Mouse (Mus musculus): ENCODE data around the gene Kank4. TPM values are rescaled to one million over a fixed set of nuclear protein-coding genes. Genes with fewer than 3 reads are reported as not detected.
"Not testable (repeated sequence)": the region's sequence is repeated elsewhere in the genome, so short reads cannot be mapped to it uniquely, and the experiment has no call there.

Kank4 gene
- total RNA-seq, 2 experiments from 2014 or later = 0.52 to 0.72 TPM

DNA sequence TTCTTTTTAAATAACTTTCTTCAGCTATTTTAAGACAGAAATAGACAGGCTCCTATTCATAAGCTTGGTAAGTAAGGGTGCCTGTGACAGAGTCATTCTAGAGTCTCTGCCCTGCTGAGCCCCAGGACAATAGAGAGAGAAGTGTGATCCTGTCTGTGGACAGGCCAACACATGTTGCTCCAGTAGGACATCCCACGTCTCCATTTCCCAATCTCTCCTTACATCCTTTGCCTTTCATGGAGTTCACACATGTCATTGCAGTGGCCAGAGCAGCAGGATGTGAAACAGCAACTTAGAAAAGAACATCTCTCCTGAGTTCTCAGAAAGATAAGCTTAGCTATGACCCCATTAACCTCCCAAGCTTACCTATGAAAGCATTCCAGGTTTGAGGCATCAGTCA lies 14.4 kb upstream of the Kank4 start:
- no peak for DNase-seq

GRCm38 (mm10) chr4:98826701-98827100 lies 9.4 kb upstream of the Kank4 start:
- DNase-seq = no peak

- DNase-seq = not testable (repeated sequence)
Observed at GRCm38 (mm10) chr4:98823740-98824139, 6.4 kb upstream of the Kank4 start, which contains the start of gene I0C0044D17Rik. Gene I0C0044D17Rik (minus strand): TSS chr4:98823840.

DNA sequence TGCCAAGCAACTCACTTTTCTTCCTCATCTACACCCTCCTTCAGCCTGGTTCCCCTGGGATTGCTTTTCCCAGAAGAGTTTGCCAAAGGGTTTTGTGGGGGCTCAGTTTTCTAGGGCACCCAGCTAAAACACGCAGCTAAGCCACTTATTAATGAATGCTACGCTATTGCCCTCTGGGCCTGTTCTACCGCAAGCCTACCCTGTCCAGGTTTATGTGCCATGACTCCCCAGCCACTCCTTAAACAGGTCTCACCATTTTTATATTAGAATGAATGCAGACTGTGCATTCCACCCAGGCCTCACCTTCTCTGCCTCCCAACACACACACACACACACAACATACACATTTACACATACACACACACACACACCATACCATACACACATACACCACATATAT lies 5.7 kb upstream of the Kank4 start:
- DNase-seq = no peak

- DNase-seq = no peak
Observed at GRCm38 (mm10) chr4:98822478-98822877, 5.1 kb upstream of the Kank4 start.

DNA sequence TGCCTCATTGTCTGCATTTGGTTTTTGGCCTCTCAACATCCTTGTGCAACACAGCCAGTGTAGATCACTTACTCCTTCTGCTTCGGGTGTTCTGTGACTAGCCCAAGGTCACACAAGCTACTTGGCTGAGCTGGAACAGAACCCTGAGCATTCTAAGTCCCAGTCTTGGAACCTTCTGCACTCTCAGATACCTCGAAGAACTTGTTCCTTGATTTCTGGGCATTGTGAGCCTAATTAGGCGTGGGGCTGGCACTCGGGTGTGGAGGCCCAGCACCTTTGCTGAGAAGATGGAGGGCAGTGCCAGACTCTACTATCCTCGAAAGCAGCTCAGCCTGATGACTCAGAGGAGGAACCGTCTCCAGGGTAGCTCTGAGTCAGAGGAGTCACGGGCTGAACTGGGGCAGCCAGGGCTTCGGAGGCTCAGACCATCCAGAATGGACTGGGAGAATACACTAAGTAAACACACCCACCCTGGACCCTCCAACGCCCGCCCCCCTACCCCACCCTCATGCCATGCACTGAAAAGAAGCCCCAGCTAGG lies 1.9 kb upstream of the Kank4 start:
- no peak for DNase-seq

DNA sequence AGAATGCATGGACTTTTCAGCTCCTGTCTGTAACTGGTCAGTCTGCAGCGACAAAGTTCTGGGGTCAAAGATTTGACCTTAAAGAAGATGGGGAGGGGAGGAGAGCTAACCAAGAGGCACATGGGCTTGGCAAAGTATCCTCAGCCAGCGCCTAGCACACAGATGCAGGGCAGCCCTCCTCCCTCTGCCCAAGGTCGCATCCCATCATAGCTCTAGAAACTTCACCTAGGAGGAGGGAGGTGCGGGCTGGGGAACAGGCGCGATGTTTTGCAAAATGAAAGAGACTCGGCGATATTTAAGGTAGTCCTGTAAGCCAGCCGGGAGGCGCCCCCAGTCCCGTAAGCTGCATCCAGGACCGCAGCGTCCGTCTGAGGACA lies 542 bp downstream of the Kank4 start:
- DNase-seq = no peak

DNA sequence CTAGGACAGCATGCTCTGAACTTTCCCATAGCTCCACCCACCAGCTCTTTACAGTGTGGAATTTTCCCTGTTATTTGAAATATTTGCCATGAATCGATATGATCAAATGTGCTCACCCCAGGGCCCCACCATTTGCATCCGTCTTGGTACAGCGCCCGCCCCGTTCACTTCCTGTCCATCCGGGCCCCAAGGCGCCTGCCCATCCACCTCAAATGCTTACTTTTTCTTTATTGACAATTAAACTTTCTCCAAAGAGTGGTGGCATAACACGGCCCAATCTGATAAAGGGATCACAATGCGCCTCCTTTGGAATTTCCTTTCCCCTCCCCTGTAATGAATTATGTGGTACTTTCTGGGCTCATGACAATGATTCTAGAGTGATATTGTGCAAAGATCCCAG lies 11.0 kb downstream of the Kank4 start:
- DNase-seq = no peak

DNA sequence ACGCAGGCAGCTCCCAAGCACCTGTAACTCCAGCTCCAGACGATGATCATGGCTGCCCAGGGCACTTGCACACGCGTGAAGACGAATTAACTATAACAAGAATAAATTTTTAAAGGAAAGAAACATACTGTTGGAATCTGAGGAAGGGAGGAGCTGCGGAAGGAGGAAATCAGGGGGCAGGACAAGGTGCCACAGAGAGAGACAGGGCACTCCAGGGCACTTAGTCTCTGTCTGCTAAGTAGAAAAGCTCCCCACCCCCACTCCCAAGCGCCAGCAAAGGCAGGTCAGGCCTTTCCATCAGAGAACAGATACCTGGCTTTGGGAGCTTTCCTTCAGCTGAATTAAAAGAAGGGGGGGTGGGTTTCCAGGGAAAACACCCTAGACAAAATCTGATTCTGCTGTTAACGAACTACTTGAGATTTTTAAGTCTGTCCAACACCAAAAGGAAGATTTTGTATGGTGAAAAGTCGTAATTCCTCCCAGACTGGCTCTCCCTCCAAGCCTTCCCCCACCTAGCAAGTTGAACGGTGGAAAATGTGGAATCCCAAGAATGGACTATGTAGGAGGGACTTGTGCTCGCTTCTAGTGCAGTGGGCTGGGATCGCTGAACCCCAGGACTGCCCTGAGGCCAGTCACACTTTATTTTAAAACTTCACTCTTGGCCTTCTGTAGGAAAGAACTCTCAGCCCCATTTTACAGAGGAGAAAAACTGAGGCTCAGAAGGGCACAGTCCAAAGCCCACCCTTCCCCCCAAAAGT lies 11.9 kb downstream of the Kank4 start:
- DNase-seq = no peak

- DNase-seq = no peak
Observed at GRCm38 (mm10) chr4:98804476-98805134, 12.7 kb downstream of the Kank4 start.

DNA sequence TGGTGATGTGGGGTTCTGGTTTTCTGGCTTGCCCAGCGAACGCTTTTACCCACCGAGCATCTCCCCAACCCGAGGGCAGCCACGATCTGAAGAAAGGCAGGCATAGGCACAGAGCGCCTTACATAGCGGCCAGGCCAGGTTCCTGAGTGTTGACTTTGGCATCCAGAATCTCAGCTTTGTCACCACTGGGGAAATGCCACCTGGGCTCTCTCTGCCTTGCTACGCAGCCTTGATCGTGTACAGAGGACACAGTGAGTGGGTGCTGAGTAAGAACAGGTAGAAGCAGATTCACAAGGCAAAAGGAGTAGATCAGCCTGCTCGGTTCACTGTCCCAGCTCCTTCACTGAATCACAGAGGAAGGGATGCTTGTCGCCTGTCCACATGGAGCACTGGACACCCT lies 15.6 kb downstream of the Kank4 start:
- no peak for DNase-seq

DNA sequence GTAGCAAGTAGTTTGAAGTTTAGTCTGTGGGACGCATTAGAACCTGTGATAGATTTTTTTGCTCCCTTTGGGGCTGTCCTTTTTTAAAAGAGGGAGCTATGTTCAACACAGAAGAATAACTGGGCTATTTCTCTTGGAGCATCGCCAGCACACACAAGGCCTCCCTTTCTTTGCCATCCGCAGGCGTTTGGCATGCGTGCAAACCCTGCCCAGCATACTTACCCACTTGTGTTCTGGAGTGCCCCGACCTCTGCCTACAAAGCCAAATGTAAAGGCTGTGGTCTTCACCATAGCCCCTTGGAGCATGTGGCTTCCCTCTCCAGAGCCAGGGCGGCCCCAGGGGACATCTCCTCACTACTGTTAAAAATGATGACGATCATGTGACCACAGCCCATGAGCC lies 16.5 kb downstream of the Kank4 start:
- DNase-seq = peak in 1 of 2 experiments; percentile 4

DNA sequence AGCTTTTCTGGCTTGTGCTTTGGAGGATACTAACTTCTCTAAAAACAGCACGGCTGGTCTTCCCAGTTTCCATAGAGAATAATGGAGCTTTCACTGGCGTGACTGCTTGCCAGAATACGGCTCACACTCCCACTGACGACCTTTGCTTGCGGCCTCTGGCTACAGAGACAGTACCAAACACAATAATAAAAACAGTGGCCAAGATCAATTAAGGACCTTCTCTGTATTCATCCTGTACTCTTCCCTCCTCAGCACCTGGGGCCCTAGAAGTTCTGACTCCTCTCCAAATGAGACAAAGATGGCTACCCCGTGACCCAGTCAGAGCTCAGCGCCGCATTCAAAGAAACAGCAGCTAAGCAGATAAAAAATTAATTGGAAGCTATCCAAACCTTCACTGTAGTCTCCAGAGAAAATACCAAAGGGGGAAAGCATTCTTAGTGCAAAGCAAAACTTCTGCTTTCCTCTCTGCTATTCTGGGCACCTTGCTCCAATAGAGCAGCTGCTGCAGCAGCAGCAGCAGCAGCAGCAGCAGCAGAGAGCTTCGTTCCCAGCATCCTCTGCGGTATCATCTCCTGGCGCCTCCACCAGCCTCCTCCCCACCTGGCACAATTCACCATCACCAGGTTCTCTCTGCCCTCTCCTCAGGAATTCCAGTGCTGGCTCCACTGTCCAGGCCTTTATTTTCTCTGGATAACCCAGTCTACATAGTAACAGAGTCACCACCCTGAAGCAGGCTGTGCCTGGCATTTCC lies 20.6 kb downstream of the Kank4 start:
- peak; percentile 28 to 43 for DNase-seq

DNA sequence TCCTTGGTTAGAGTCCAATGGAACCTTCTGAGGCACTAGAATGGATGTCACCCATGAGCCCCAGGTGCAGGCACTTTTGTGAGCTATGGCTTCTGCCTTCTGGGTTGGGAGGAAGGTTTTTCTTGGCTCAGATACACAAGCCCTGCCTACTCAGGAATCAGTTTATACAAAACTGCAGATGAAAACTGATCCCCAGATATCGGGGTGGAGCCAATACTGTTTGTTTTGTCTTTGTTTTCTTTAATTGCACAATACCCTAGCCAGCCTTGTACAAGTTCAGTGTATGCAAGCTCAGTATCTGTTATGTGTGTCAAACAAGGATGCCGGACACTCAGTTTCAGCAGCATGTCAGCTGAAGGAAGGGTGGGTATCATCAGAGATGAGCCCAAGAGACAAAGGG lies 22.1 kb downstream of the Kank4 start:
- DNase-seq = no peak

GRCm38 (mm10) chr4:98793486-98793885 lies 23.9 kb downstream of the Kank4 start:
- DNase-seq = no peak

- no peak for DNase-seq
Observed at GRCm38 (mm10) chr4:98790721-98791120, 26.6 kb downstream of the Kank4 start.

- peak in 1 of 2 experiments; percentile 20 for DNase-seq
Observed at GRCm38 (mm10) chr4:98789861-98790311, 27.5 kb downstream of the Kank4 start.

DNA sequence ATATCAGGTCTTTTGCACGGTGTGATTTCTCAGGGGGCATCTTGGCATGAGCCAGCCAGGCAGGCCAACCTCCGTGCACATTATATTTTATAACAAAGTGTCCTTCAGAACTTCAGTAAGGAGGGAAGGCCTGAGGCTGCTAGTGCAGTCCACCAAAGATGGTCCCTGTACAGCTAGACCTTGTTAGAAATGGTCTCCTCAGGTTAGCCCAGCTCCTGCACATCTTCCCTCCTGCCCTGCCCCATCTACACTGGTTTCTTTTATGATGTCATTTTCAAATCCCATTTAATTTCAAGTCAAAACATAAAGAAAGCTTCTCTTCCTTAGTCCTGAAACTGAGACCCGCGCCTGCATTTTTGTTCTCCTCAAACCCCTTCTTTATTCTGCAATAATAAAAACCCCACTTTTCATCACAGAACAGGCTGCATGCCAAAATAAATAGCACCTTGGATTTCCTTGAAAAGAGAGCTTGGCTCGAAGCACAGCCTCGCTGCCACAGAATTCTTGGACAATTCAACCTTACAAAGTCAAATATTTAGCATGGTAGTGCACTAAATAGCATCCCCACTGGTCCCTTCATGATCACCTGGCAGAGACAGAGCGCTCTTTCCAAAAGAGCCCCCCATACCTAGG lies 28.1 kb downstream of the Kank4 start:
- DNase-seq = no peak

DNA sequence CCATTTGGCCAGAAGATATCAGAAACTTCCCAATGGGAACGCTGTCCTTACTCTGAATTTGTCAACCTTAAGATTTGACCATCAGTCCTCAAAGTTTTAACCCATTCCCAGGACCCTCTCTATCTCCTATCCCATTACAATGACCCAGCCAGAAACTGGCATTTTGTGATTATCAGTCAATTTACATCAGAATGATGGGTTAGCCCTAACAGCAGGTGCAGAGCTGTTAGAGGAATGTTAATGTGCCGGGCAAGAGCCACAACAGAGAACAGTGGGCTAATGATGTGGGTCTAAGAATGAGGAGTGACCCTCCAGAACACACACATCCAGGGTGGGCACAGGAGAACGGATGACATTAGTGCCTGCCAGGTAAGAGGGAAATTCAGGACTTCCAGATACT lies 31.1 kb downstream of the Kank4 start:
- no peak for DNase-seq

DNA sequence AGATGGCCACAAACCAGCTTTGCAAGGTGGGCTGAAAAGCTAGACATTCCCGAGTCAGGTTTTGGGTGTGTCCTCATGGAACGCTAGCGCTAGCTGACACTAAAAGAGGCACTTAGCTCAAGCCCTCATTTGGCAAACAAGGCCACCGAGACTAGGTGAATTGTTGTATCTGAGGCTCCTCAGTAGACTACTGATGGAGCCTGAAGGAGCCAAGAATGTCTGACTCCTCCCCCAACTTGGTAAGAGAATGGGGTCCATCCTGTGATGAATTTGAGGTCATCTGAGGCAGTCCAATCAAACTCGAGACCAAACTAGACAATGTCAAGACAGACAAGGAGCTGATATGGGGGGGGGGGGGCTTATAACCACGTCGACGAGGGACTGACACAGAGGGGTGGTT lies 31.5 kb downstream of the Kank4 start:
- no peak for DNase-seq

- DNase-seq = no peak
Observed at GRCm38 (mm10) chr4:98778219-98778618, 39.1 kb downstream of the Kank4 start.

DNA sequence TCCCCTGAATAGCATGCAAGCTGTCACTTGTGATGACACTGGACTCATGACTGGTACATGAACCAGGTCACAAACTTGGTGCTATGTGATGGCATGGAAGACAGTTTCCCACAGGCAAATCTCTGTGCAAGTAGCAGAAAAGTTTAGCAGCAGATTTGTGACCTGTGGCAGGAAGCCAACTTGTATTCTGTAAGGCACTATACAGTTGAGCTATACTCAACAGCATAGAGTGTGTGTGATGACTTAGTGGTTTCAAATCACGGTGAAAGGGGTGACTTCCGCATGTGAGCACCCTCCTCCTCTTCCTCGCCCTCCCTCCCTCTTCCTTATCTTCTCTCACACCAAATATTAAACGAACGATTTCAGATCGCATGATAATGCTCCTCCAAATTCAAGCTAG lies 39.9 kb downstream of the Kank4 start:
- DNase-seq = no peak

Measured in heart, adult 18-20 months (tissue).